Mouse (Mus musculus) lung, adult 18-20 months (tissue): Measurements from ENCODE around the gene Kirrel.

Experiments
- DNase-seq, 2 experiments: peaks; one replicate each; pipeline ENCODE4 v3.0.0; 2022; ENCODE audit warnings: mixed read lengths in 2 of 2

Gene Kirrel

GRCm38 (mm10) chr3:87165291-87165881 is 9.2 kb downstream of the Kirrel start:
- DNase-seq = no peak

GRCm38 (mm10) chr3:87164099-87164815 is 10.3 kb downstream of the Kirrel start:
- peak in 1 of 2 experiments; percentile 2 for DNase-seq

GRCm38 (mm10) chr3:87163116-87163515 is 11.4 kb downstream of the Kirrel start:
- DNase-seq = no peak

- DNase-seq = peak in 1 of 2 experiments; percentile 2
These were observed 12.2 kb downstream of the Kirrel start for GRCm38 (mm10) chr3:87162380-87162779.

- no peak for DNase-seq
These were observed 12.9 kb downstream of the Kirrel start for GRCm38 (mm10) chr3:87161601-87162000.

GRCm38 (mm10) chr3:87160819-87161509 is 13.6 kb downstream of the Kirrel start:
- no peak for DNase-seq

GRCm38 (mm10) chr3:87159190-87159589 is 15.4 kb downstream of the Kirrel start:
- DNase-seq = no peak

GRCm38 (mm10) chr3:87157767-87158291 is 16.7 kb downstream of the Kirrel start:
- peak; percentile 35 to 39 for DNase-seq

- DNase-seq = no peak
These were observed 17.2 kb downstream of the Kirrel start for GRCm38 (mm10) chr3:87157297-87157696.

GRCm38 (mm10) chr3:87154398-87155287 is 19.9 kb downstream of the Kirrel start:
- no peak for DNase-seq

- no peak for DNase-seq
These were observed 21.5 kb downstream of the Kirrel start for GRCm38 (mm10) chr3:87153038-87153437.

GRCm38 (mm10) chr3:87152111-87152738 is 22.3 kb downstream of the Kirrel start:
- no peak for DNase-seq

- no peak for DNase-seq
These were observed 23.2 kb downstream of the Kirrel start for GRCm38 (mm10) chr3:87151294-87151826.

GRCm38 (mm10) chr3:87150689-87151244 is 23.8 kb downstream of the Kirrel start:
- peak; percentile 44 to 60 for DNase-seq

- DNase-seq = no peak
These were observed 24.4 kb downstream of the Kirrel start for GRCm38 (mm10) chr3:87150056-87150688.

- DNase-seq = no peak
These were observed 25.1 kb downstream of the Kirrel start for GRCm38 (mm10) chr3:87149425-87149824.

GRCm38 (mm10) chr3:87144476-87145240 is 29.9 kb downstream of the Kirrel start:
- DNase-seq = no peak

- DNase-seq = no peak
These were observed 34.3 kb downstream of the Kirrel start for GRCm38 (mm10) chr3:87140284-87140683.

GRCm38 (mm10) chr3:87136782-87137181 is 37.8 kb downstream of the Kirrel start:
- no peak for DNase-seq

GRCm38 (mm10) chr3:87134951-87135350 is 39.6 kb downstream of the Kirrel start:
- no peak for DNase-seq
